Mouse (Mus musculus) erythroblast, embryonic 14.5 days (primary cell): Measurements from ENCODE around the gene B3gat3.

ENCODE experiments used
- GATA1 ChIP-seq: IDR thresholded peaks from 2 replicates; pipeline ENCODE4 v1.6.1; 2012; ENCODE audit warnings: low read length, inconsistent platforms, mixed read lengths
- TAL1 ChIP-seq: IDR thresholded peaks from 3 replicates; pipeline ENCODE4 v1.6.1; 2012; ENCODE audit warnings: low read length, inconsistent platforms, mixed read lengths

- TF ChIP-seq GATA1 (no peak), TAL1 (no peak)
Measured at GRCm38 (mm10) chr19:8930771-8931170, 10.6 kb downstream of the B3gat3 start.
